Mouse (Mus musculus): ENCODE data around the gene Bace1.

The Bace1 gene

GRCm38 (mm10) chr9:45905811-45906237 lies 67.4 kb downstream of the Bace1 start:
- peak; percentile 61 for DNase-seq (ENCODE audit: low spot score)

GRCm38 (mm10) chr9:45906355-45907077 lies 68.1 kb downstream of the Bace1 start, which contains the start of the genes Pcsk7 and Rnf214:
TSS of gene Pcsk7 (plus strand) at chr9:45906497.
TSS of gene Rnf214 (minus strand) at chr9:45906911.
- DNase-seq (ENCODE audit: low spot score), result peak; percentile 91

- no peak for DNase-seq (ENCODE audit: low spot score)
Measured at GRCm38 (mm10) chr9:45907078-45907428, 68.7 kb downstream of the Bace1 start.

- no peak for DNase-seq (ENCODE audit: low spot score)
Measured at GRCm38 (mm10) chr9:45910995-45911394, 72.6 kb downstream of the Bace1 start.

- DNase-seq (ENCODE audit: low spot score), result peak; percentile 66
Measured at GRCm38 (mm10) chr9:45911673-45912072, 73.3 kb downstream of the Bace1 start.
